Mouse (Mus musculus) Patski (cell line): ENCODE measurements around the gene Lhfpl4. TPM values are rescaled to one million over a fixed set of nuclear protein-coding genes. Genes with fewer than 3 reads are reported as not detected.

Source experiments
- ATAC-seq: fragments of 100-300 bp; one replicate; pipeline ENCODE4 v1.8.0; 2021
- CTCF ChIA-PET: fragments of 350-600 bp; sonication (Branson Sonifier 250); formaldehyde crosslinking; loops from one replicate; lab custom pipeline; 2022; ENCODE audit warnings: inconsistent platforms; lab: Charles Lee
- POLR2A ChIA-PET: fragments of 350-600 bp; sonication (Branson Sonifier 250); formaldehyde crosslinking; loops from one replicate; lab custom pipeline; 2022; ENCODE audit warnings: antibody characterized with exemption, inconsistent platforms; lab: Charles Lee
- DNase-seq: peaks from one replicate; pipeline ENCODE4 v3.0.0-alpha.2; 2011; ENCODE audit warnings: low read depth, low spot score
- H3K27me3 ChIP-seq: fragments of 371-371 bp; one replicate; pipeline ENCODE4 v1.5.1; 2021
- CTCF ChIP-seq: fragments of 100-300 bp; IDR thresholded peaks from one replicate; pipeline ENCODE4 v1.5.1; 2021
- in situ Hi-C: fragments of 300-500 bp; cut with MboI; formaldehyde crosslinking; loops from 3 replicates; pipeline ENCODE4 v1.11.1; 2018; ENCODE audit warnings: low pct_unique_long_range_greater_than_20kb, mixed read lengths
- polyA plus RNA-seq: library from polyadenylated mRNA; unstranded; gene quantifications from one replicate; pipeline ENCODE4 v1.2.3, GENCODE M21; 2021

Gene Lhfpl4
- polyA plus RNA-seq, 1 experiment from 2014 or later: 17.7 TPM

DNA sequence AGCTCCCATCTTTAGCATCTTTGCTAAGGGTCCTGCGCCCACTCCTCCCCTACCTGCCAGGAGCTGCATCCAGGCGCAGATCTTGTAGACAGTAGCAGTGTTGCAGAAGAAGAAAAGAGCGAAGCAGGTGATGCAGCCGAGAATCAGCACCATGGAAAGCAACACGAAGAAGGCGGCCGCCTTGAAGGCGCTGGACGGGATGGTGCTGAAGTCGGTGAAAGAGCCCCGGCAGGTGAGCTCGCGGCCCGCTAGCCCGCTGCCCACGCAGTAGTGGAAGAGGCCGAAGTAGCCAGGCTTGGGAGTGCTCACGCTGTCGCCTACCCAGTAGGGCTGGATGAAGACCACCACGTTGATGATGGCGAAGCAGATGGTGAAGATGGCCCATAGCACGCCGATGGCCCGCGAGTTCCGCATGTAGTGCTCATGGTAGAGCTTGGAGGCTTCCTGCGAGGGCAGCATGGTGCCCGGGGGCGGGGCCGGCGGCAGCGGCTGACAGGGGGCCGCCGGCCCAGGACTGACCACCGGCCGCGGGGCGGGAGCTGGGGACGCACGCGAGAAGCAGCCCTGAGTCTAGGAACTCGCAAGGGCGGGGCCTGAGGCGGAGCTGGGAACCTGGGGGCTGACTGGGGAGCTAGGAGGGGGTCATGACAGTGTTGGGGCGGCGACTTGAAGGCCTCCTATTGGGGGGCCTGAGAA lies 1.3 kb downstream of the Lhfpl4 start:
- CTCF ChIA-PET: interaction anchor here (0.8 to 1.2 kb wide), 2 partner anchors 10 to 17 kb away, joined by 3 to 6 read pairs; no protein-coding TSS in a partner anchor
- DNase-seq (peak; percentile 2), ATAC-seq (no peak)
- POLR2A ChIA-PET: no interaction called here
- in situ Hi-C loops: no loop called here
- peaks cover 22% of the 10 kb centered on the region for H3K27me3 ChIP-seq
- no peak for TF ChIP-seq CTCF

DNA sequence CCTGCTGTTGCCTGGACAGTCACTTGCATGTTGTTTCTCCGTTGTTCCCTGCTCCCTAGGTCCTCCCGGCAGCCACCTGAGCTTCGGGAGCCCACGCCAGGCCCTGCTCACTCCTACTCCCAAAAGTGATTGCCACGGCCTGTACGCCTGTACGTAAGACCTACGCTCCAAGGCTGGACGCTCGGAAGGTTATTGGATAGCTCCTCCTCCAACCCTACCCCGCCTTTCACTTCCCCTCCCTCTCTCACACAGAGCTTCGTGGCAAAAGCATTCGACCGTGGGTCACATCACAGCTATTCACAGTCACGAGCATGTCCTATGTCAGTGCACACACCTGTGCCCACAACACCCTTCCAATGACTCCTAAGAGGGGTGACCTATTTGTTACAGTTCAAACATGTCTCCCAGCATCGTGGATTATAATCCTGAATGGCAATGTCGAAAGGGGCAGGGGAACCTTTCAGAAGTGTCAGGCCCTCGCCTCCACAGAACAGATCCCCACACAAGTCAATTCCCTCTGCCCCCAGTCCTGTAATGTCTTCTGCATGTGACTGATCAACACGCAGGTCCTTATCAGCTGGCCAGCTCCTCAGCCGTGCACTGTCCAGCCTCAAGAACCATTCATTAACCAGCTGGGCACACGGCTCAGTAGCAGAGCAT lies 10.2 kb downstream of the Lhfpl4 start:
- no peak for ATAC-seq
- no peak for DNase-seq
- TF ChIP-seq CTCF: no peak
- ChIA-PET CTCF (no interaction called here), POLR2A (no interaction called here)
- H3K27me3 ChIP-seq: no peaks in the 10 kb centered on the region
- in situ Hi-C loops: no loop called here

DNA sequence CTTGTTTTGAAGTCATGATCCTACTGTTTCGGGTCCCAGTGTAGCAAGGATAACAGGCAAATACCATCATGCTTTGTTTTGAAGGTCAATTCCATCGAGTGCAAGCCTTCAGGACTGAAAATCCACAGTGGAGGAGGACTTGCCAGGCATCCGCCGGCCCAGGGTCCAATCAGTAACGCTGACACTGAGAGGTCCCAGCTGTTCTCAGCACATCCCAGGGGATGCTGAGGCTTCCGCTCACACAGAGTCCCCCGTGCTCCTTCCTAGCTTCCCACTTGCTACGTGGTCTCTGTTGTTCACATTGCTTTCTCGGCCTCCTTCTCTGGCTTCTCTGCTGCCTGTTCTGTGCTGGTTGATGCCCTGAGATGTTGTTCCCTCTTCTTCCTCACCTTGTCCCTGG lies 11.0 kb downstream of the Lhfpl4 start:
- ChIA-PET POLR2A (no interaction called here), CTCF (no interaction called here)
- ATAC-seq: no peak
- no peak for DNase-seq
- no peaks in the 10 kb centered on the region for H3K27me3 ChIP-seq
- in situ Hi-C loops: no loop called here
- no peak for TF ChIP-seq CTCF

DNA sequence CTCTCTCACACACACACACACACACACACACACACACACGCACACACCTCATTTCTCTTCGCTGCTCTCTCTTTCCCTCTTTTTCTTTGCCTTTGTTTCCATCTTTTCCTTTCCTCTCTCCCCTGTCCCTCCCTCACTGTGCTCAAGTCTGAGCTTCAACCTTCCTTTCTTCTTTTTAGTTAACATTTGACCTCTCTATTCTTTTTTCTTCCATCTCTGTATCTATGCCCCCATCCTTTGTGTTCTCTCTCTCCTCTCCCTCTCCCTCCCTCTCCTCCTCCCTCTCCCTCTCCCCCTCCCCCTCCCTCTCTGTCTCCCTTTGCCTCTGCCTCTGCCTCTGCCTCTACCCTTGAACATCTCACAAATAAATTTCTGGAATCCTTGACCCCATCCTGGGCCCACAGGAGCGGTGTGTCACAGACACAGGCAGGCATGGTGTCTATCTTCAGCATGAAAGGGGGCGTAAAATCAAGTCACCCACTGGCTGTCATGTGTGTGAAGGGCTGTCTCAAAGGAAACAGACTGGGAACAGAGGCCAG lies 15.9 kb downstream of the Lhfpl4 start:
- ATAC-seq (no peak), DNase-seq (no peak)
- H3K27me3 ChIP-seq: no peaks in the 10 kb centered on the region
- in situ Hi-C loops: no loop called here
- ChIA-PET POLR2A (no interaction called here), CTCF (no interaction called here)
- TF ChIP-seq CTCF: no peak

DNA sequence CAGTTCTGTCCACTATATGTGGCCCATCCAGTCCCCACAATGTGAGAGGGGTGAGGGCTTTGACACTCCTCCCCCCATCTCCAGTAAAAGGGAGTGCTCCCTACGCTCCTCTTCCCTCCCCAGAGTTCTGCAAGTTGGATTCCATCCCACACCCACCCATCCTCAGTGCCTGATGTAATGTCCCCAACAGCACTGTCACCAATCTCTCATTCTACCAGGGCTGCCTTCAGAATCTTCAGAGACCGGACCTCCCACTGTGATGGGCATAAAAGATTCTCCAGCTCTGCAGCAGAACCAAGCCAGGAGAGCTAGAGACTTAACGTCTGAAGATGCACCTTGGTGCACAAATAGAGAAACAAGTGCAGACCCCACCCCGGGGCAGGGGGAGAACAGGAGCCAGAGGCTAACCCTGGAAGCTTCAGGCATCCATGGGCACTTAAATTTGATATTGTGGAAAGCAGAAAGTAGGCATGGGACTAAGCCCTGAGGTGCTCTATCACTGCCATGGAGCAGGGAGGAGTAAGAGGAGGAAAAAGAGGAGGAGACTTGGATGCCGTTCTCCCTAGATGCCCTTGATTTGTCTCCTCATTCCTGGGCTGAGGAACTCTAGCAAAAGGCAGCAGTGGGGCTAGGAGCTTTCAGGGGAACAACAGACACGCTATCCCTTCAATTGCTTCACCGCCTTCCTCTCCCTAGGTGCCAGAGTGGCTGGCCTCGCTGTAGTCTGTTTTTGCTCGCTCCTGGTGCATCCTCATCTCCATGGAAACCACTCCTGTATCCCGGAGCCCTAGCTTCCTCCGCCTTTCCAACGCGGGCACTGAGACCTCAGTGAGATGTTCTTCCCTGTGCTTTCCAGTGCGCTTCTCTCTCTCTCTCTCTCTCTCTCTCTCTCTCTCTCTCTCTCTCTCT lies 16.6 kb downstream of the Lhfpl4 start:
- DNase-seq (no peak), ATAC-seq (no peak)
- in situ Hi-C loops: no loop called here
- no peaks in the 10 kb centered on the region for H3K27me3 ChIP-seq
- POLR2A ChIA-PET: no interaction called here
- no peak for TF ChIP-seq CTCF
- CTCF ChIA-PET: interaction anchor here (0.7 to 0.9 kb wide), 2 partner anchors 12 to 135 kb away, joined by 3 read pairs; no protein-coding TSS in a partner anchor

DNA sequence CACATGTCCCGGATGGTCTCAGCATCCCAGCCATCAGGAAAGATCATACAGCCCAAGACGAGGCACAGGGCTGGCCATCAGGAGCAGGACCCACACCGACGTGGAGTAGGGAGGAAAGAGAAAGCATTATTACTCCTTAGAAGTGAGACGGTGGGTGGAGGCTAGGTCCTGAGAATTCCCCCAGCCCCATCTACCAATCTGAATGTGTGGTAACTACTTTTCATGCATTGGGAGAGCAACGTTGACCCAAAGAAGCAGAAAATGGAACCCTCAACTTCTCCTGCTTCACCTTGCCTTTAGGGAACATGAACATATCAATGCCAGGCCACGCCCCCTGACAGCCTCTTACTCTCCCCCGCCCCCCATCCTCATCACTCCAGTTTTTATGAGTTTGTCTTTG lies 18.6 kb downstream of the Lhfpl4 start:
- ChIA-PET CTCF (interaction anchor here (0.9 kb wide), 1 partner anchor 17 kb away, joined by 3 read pairs; no protein-coding TSS in a partner anchor), POLR2A (no interaction called here)
- no peak for ATAC-seq
- TF ChIP-seq CTCF: no peak
- no peak for DNase-seq
- in situ Hi-C loops: no loop called here
- no peaks in the 10 kb centered on the region for H3K27me3 ChIP-seq

- no peak for TF ChIP-seq CTCF
- POLR2A ChIA-PET: no interaction called here
- CTCF ChIA-PET: no interaction called here
- no peak for DNase-seq
- H3K27me3 ChIP-seq: no peaks in the 10 kb centered on the region
- in situ Hi-C loops: no loop called here
- ATAC-seq: no peak
Observed at GRCm38 (mm10) chr6:113175469-113175868, 19.7 kb downstream of the Lhfpl4 start.

- CTCF ChIA-PET: interaction anchor here (0.8 to 1.3 kb wide), 5 partner anchors 17 to 133 kb away, joined by 3 to 4 read pairs (median 3); no protein-coding TSS in a partner anchor
- in situ Hi-C loops: no loop called here
Observed at GRCm38 (mm10) chr6:113172568-113172967, 22.6 kb downstream of the Lhfpl4 start.

GRCm38 (mm10) chr6:113172011-113172410 lies 23.2 kb downstream of the Lhfpl4 start:
- DNase-seq (no peak), ATAC-seq (no peak)
- no peaks in the 10 kb centered on the region for H3K27me3 ChIP-seq
- no peak for TF ChIP-seq CTCF
- ChIA-PET POLR2A (no interaction called here), CTCF (interaction anchor here (0.8 to 1.5 kb wide), 4 partner anchors 31 to 90 kb away, joined by 3 read pairs; no protein-coding TSS in a partner anchor)
- in situ Hi-C loops: no loop called here

More at GRCm38 (mm10) chr6:113172568-113172967, 22.6 kb downstream of the Lhfpl4 start:
- DNase-seq (no peak), ATAC-seq (peak; percentile 63)
- POLR2A ChIA-PET: no interaction called here
- H3K27me3 ChIP-seq: no peaks in the 10 kb centered on the region
- peak; percentile 75 for TF ChIP-seq CTCF

DNA sequence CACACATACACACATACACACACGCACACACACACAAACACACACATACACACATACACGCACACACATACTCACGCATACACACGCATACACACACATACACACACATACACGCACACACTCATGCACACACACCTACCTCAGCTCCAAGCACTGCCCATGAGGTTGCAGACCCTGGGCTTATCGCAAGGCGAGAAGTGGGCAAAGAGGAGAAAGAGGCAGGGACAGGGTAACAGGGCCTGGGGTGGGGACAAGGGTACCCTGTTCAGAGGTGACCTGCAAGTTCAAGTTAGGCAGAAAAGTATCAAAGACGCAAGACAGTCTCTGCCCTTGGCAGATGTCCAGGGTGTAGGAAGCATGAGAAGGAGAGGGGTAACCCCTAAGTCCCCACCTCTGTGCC lies 24.5 kb downstream of the Lhfpl4 start:
- POLR2A ChIA-PET: no interaction called here
- TF ChIP-seq CTCF: no peak
- DNase-seq (no peak), ATAC-seq (no peak)
- no peaks in the 10 kb centered on the region for H3K27me3 ChIP-seq
- in situ Hi-C loops: no loop called here
- CTCF ChIA-PET: interaction anchor here (1.5 kb wide), 1 partner anchor 67 kb away, joined by 3 read pairs; no protein-coding TSS in a partner anchor
